Mouse (Mus musculus): Measurements from ENCODE around the gene Traip. TPM values are rescaled to one million over a fixed set of nuclear protein-coding genes. Genes with fewer than 3 reads are reported as not detected.

Traip gene
- polyA plus RNA-seq, 1 experiment from 2014 or later = 17.0 TPM

DNA sequence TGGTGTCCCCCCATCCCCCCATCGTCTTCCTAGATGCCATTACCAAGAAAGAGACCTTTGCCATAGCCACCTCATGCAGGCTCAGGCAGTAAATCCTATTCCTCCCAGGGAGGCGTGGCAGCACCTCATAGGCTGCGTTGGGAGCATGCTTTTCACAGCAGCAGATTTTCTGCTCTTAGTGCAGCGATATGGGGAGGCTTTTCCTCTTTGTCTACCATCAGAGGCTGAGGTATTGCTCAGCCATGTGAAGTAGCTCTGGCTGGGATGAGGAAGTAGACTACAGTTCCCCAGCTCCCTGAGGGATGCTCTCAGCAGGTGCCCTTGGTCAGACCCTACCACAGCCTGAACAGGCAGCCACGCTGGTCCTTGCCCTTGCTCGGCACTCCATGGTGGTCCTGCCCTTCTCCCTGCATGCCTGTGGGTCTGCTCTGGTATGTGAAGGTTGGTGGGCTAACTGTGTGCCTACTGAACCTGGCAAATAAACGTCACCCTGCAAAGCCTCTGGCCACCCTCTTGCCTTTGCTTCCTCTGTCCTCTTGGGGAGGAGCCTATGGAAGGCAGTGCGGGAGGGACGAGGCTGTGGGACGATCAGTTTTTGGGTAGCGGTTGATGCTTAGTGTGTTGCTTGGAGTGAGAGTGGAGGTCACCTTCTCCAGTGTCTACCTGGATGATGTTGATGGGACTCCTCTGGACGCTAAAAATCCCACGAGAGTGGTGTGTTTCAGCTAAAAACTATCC, 583 bp upstream of the Traip start:
- ATAC-seq = no peak
- H3K4me2 ChIP-seq (ENCODE audit: low read depth, low read length) = no peak overlapping the region
- no peaks in the 10 kb centered on the region for H3K27me3 ChIP-seq (replicated peaks; ENCODE audit: control insufficient read depth, insufficient read depth, low read length)
- H3K4me3 ChIP-seq (ENCODE audit: low read length) = no peak overlapping the region
- H3K27ac ChIP-seq (ENCODE audit: low read length) = no peak overlapping the region
- no peaks in the 10 kb centered on the region for H3K36me3 ChIP-seq (ENCODE audit: control insufficient read depth, insufficient read depth, low read length)
- H3K9ac ChIP-seq (ENCODE audit: low read depth, low read length) = no peak overlapping the region
- WGBS = 83% methylated on average over 13 of the region's 13 CpGs
- no peaks in the 10 kb centered on the region for H3K9me3 ChIP-seq (ENCODE audit: control insufficient read depth, low read length)
- H3K4me1 ChIP-seq (ENCODE audit: control insufficient read depth, insufficient read depth, low read length) = peaks cover 6% of the 10 kb centered on the region

GRCm38 (mm10) chr9:107950460-107951355, 772 bp downstream of the Traip start:
- Histone ChIP-seq H3K27ac (ENCODE audit: low read length) (peak overlapping the region; percentile 62; the same call in 1 of the 2 replicates), H3K4me2 (ENCODE audit: low read depth, low read length) (peak overlapping the region; percentile 62), H3K36me3 (ENCODE audit: control insufficient read depth, insufficient read depth, low read length) (no peaks in the 10 kb centered on the region), H3K4me3 (ENCODE audit: low read length) (peak overlapping the region; percentile 65), H3K9ac (ENCODE audit: low read depth, low read length) (peak overlapping the region; percentile 73), H3K4me1 (ENCODE audit: control insufficient read depth, insufficient read depth, low read length) (peaks cover 6% of the 10 kb centered on the region), H3K9me3 (ENCODE audit: control insufficient read depth, low read length) (no peaks in the 10 kb centered on the region), H3K27me3 (replicated peaks; ENCODE audit: control insufficient read depth, insufficient read depth, low read length) (no peaks in the 10 kb centered on the region)
- ATAC-seq = peak; percentile 96
- WGBS = 13% methylated on average over 45 of the region's 45 CpGs

DNA sequence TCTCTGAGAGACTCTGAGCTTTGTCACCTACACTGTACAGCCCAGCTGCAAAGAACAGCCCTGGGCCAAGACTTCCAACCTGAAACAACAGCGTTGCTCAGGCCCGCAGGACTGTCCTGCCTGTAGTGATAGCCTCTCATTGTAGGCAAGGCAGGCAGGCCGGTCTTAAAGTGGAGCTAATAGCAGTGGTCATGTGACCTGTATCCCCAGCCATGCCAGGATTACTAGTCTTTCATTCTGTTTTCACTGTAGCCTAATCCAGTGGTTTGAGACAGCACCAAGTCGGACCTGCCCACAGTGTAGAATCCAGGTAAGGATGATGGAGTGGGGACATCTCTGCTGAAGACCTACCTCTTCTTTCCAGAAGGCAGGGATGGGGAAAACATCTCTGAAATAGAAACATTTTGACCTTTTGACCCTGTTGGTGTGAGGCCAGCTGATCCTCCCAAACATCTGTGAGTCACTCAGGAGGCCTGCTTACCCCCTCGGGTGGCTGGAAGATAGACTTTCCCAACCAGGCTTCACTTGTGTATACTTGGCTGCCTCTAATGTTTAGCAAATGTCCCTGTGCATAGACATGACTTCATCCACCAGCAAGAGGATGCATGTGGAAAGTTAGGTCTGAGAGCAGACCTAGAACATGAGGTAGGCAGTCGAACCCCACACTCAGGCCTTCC, 5.8 kb downstream of the Traip start:
- WGBS = 73% methylated on average over 6 of the region's 6 CpGs
- Histone ChIP-seq H3K4me1 (ENCODE audit: control insufficient read depth, insufficient read depth, low read length) (peaks cover 6% of the 10 kb centered on the region), H3K27me3 (replicated peaks; ENCODE audit: control insufficient read depth, insufficient read depth, low read length) (no peaks in the 10 kb centered on the region), H3K9me3 (ENCODE audit: control insufficient read depth, low read length) (no peaks in the 10 kb centered on the region), H3K27ac (ENCODE audit: low read length) (no peak overlapping the region), H3K4me2 (ENCODE audit: low read depth, low read length) (no peak overlapping the region), H3K36me3 (ENCODE audit: control insufficient read depth, insufficient read depth, low read length) (peaks cover 2% of the 10 kb centered on the region; the same call in 1 of the 2 replicates), H3K4me3 (ENCODE audit: low read length) (no peak overlapping the region), H3K9ac (ENCODE audit: low read depth, low read length) (no peak overlapping the region)
- no peak for ATAC-seq

- H3K27me3 ChIP-seq (replicated peaks; ENCODE audit: control insufficient read depth, insufficient read depth, low read length) = no peaks in the 10 kb centered on the region
- ATAC-seq = no peak
- peaks cover 2% of the 10 kb centered on the region; the same call in 1 of the 2 replicates for H3K36me3 ChIP-seq (ENCODE audit: control insufficient read depth, insufficient read depth, low read length)
- H3K4me3 ChIP-seq (ENCODE audit: low read length) = no peak overlapping the region
- H3K4me1 ChIP-seq (ENCODE audit: control insufficient read depth, insufficient read depth, low read length) = peaks cover 3% of the 10 kb centered on the region; the same call in 1 of the 2 replicates
- no peaks in the 10 kb centered on the region for H3K9me3 ChIP-seq (ENCODE audit: control insufficient read depth, low read length)
- 58% methylated on average over 6 of the region's 6 CpGs for WGBS
- no peak overlapping the region for H3K27ac ChIP-seq (ENCODE audit: low read length)
- H3K9ac ChIP-seq (ENCODE audit: low read depth, low read length) = no peak overlapping the region
- no peak overlapping the region for H3K4me2 ChIP-seq (ENCODE audit: low read depth, low read length)
Observed at GRCm38 (mm10) chr9:107957141-107957540, 7.2 kb downstream of the Traip start.

DNA sequence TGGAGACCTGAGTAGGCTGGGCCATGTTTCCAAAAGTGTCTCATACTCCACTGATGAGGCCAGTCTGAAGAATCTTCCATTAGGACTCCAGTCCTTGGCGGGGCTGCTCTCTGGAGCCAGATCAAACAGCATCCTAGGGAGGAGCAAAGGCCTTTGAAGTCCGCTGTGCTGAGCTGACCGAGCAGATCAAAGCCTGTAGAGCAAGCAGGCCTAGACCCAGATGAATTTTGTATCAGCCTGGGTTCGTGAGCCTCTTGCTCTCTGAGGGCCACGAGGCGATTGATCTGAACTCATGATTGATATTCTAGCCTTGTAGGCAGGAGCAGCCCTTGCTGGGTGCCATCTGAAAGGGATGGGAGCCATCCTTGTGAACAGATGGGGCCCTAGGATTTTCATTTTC, 10.0 kb downstream of the Traip start:
- 60% methylated on average over 6 of the region's 6 CpGs for WGBS
- Histone ChIP-seq H3K4me3 (ENCODE audit: low read length) (no peak overlapping the region), H3K27me3 (replicated peaks; ENCODE audit: control insufficient read depth, insufficient read depth, low read length) (no peaks in the 10 kb centered on the region), H3K9ac (ENCODE audit: low read depth, low read length) (no peak overlapping the region), H3K4me1 (ENCODE audit: control insufficient read depth, insufficient read depth, low read length) (peaks cover 3% of the 10 kb centered on the region; the same call in 1 of the 2 replicates), H3K36me3 (ENCODE audit: control insufficient read depth, insufficient read depth, low read length) (peaks cover 2% of the 10 kb centered on the region; the same call in 1 of the 2 replicates), H3K4me2 (ENCODE audit: low read depth, low read length) (no peak overlapping the region), H3K27ac (ENCODE audit: low read length) (no peak overlapping the region), H3K9me3 (ENCODE audit: control insufficient read depth, low read length) (no peaks in the 10 kb centered on the region)
- no peak for ATAC-seq

DNA sequence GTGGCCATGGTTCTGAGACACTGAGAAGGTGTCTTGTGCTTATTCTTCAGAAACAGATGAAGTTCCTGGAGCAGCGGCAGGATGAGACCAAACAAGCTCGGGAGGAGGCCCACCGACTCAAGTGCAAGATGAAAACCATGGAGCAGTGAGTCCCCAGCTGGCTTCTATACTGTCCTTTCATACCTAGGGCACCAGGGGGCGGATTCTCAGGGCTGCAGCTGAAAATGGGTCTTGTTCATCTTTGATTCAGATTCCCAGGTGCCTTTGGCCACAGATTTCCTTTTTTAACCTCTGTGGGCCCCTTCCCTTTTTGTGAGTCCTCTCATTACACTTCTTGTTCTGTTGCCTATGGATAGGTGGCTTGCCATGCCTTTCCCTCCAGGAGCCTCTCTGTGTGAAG, 11.0 kb downstream of the Traip start:
- Histone ChIP-seq H3K9ac (ENCODE audit: low read depth, low read length) (no peak overlapping the region), H3K9me3 (ENCODE audit: control insufficient read depth, low read length) (no peaks in the 10 kb centered on the region), H3K36me3 (ENCODE audit: control insufficient read depth, insufficient read depth, low read length) (peaks cover 2% of the 10 kb centered on the region; the same call in 1 of the 2 replicates), H3K4me1 (ENCODE audit: control insufficient read depth, insufficient read depth, low read length) (peaks cover 3% of the 10 kb centered on the region; the same call in 1 of the 2 replicates), H3K4me2 (ENCODE audit: low read depth, low read length) (no peak overlapping the region), H3K27ac (ENCODE audit: low read length) (no peak overlapping the region), H3K27me3 (replicated peaks; ENCODE audit: control insufficient read depth, insufficient read depth, low read length) (no peaks in the 10 kb centered on the region), H3K4me3 (ENCODE audit: low read length) (no peak overlapping the region)
- WGBS = 85% methylated on average over 4 of the region's 4 CpGs
- ATAC-seq = no peak

DNA sequence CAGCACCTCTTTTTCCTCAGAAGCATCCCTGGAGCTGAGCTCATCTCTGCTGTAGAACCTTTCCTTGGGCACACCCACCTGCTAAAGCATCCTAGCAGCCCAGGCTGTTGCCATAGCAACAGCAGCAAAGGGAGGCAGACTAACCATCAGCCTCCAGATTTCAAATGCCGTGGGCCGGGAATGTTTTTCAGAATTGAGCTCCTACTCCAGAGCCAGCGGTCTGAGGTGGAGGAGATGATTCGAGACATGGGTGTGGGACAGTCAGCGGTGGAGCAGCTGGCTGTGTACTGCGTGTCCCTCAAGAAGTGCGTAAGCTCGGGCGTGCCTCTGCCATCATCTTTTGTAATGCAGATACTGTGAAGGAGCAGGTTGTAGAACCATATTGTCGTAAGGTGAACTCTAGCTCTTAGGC, 11.4 kb downstream of the Traip start:
- Histone ChIP-seq H3K36me3 (ENCODE audit: control insufficient read depth, insufficient read depth, low read length) (peaks cover 2% of the 10 kb centered on the region; the same call in 1 of the 2 replicates), H3K4me2 (ENCODE audit: low read depth, low read length) (no peak overlapping the region), H3K27me3 (replicated peaks; ENCODE audit: control insufficient read depth, insufficient read depth, low read length) (no peaks in the 10 kb centered on the region), H3K27ac (ENCODE audit: low read length) (no peak overlapping the region), H3K9me3 (ENCODE audit: control insufficient read depth, low read length) (no peaks in the 10 kb centered on the region), H3K4me1 (ENCODE audit: control insufficient read depth, insufficient read depth, low read length) (peaks cover 3% of the 10 kb centered on the region; the same call in 1 of the 2 replicates), H3K9ac (ENCODE audit: low read depth, low read length) (no peak overlapping the region), H3K4me3 (ENCODE audit: low read length) (no peak overlapping the region)
- ATAC-seq = no peak
- WGBS = 84% methylated on average over 10 of the region's 10 CpGs

DNA sequence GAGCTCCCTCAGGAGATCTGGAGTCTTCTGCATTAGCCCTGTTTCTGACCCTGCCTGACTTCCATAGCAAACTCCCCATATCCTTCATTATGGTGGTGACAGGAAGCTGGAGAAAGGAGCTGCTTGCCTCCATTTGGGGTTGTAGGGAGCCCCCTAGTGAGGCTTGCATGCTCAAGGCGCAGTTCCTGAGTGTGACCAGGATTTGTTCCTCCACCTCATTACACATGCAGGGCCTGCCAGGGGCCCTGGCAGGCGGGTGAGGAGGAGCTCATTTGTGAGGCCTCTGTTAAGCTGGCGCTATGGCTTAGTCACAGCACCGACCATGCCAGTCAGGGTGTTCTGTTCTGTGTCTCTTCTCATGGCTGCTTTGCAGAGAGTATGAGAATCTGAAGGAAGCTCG, 11.9 kb downstream of the Traip start:
- peak; percentile 58; the same call in 1 of the 2 replicates for ATAC-seq

GRCm38 (mm10) chr9:107962916-107963315, 13.0 kb downstream of the Traip start:
- Histone ChIP-seq H3K9me3 (ENCODE audit: control insufficient read depth, low read length) (no peaks in the 10 kb centered on the region), H3K4me3 (ENCODE audit: low read length) (no peak overlapping the region), H3K36me3 (ENCODE audit: control insufficient read depth, insufficient read depth, low read length) (no peaks in the 10 kb centered on the region), H3K27me3 (replicated peaks; ENCODE audit: control insufficient read depth, insufficient read depth, low read length) (no peaks in the 10 kb centered on the region), H3K27ac (ENCODE audit: low read length) (no peak overlapping the region), H3K4me2 (ENCODE audit: low read depth, low read length) (no peak overlapping the region), H3K9ac (ENCODE audit: low read depth, low read length) (no peak overlapping the region), H3K4me1 (ENCODE audit: control insufficient read depth, insufficient read depth, low read length) (peaks cover 3% of the 10 kb centered on the region; the same call in 1 of the 2 replicates)
- WGBS = 92% methylated on average over 9 of the region's 9 CpGs
- no peak for ATAC-seq

More for the DNA sequence above, 11.9 kb downstream of the Traip start:
- H3K4me1 ChIP-seq (ENCODE audit: control insufficient read depth, insufficient read depth, low read length) = peaks cover 3% of the 10 kb centered on the region; the same call in 1 of the 2 replicates
- H3K4me3 ChIP-seq (ENCODE audit: low read length) = no peak overlapping the region
- 56% methylated on average over 5 of the region's 5 CpGs for WGBS
- peaks cover 2% of the 10 kb centered on the region; the same call in 1 of the 2 replicates for H3K36me3 ChIP-seq (ENCODE audit: control insufficient read depth, insufficient read depth, low read length)
- no peaks in the 10 kb centered on the region for H3K9me3 ChIP-seq (ENCODE audit: control insufficient read depth, low read length)
- no peak overlapping the region for H3K9ac ChIP-seq (ENCODE audit: low read depth, low read length)
- H3K27me3 ChIP-seq (replicated peaks; ENCODE audit: control insufficient read depth, insufficient read depth, low read length) = no peaks in the 10 kb centered on the region
- H3K4me2 ChIP-seq (ENCODE audit: low read depth, low read length) = no peak overlapping the region
- no peak overlapping the region for H3K27ac ChIP-seq (ENCODE audit: low read length)

Data from intestine, embryonic 16.5 days (tissue).